Mouse (Mus musculus) heart, postnatal 4 days (tissue): ENCODE measurements at regions not wholly inside any gene's neighbourhood (a gene's known extent, or its start where the extent isn't known, plus 50 kb on each side); places are given as distances from the start of the nearest gene placed in this dataset.

Experiments used
- DNase-seq: peaks from one replicate; pipeline ENCODE4 v3.0.0; 2021

- no peak for DNase-seq
Observed at GRCm38 (mm10) chr13:28793166-28793935, 160.2 kb downstream of the Sox4 start.

GRCm38 (mm10) chr13:28792461-28793165 is 160.9 kb downstream of the Sox4 start:
- DNase-seq: no peak

GRCm38 (mm10) chr13:28790381-28790780 is 163.1 kb downstream of the Sox4 start:
- DNase-seq: no peak

GRCm38 (mm10) chr13:28787331-28787643 is 166.2 kb downstream of the Sox4 start:
- no peak for DNase-seq

GRCm38 (mm10) chr13:28786629-28787330 is 166.7 kb downstream of the Sox4 start:
- no peak for DNase-seq

- no peak for DNase-seq
Observed at GRCm38 (mm10) chr13:28782497-28783246, 170.8 kb downstream of the Sox4 start.

- no peak for DNase-seq
Observed at GRCm38 (mm10) chr13:28782081-28782480, 171.4 kb downstream of the Sox4 start.

- no peak for DNase-seq
Observed at GRCm38 (mm10) chr13:28781660-28782059, 171.9 kb downstream of the Sox4 start.

- DNase-seq: no peak
Observed at GRCm38 (mm10) chr13:28780462-28780861, 173.1 kb downstream of the Sox4 start.

- DNase-seq: no peak
Observed at GRCm38 (mm10) chr13:28775142-28775815, 178.2 kb downstream of the Sox4 start.

- DNase-seq: no peak
Observed at GRCm38 (mm10) chr13:28774649-28775048, 178.9 kb downstream of the Sox4 start.

- no peak for DNase-seq
Observed at GRCm38 (mm10) chr13:28773466-28773865, 180.0 kb downstream of the Sox4 start.

- DNase-seq: peak; percentile 31
Observed at GRCm38 (mm10) chr13:28770531-28770930, 183.0 kb downstream of the Sox4 start.

- DNase-seq: no peak
Observed at GRCm38 (mm10) chr13:28770018-28770417, 183.5 kb downstream of the Sox4 start.

GRCm38 (mm10) chr13:28768717-28769426 is 184.6 kb downstream of the Sox4 start:
- peak; percentile 25 for DNase-seq

GRCm38 (mm10) chr13:28762555-28762954 is 191.0 kb downstream of the Sox4 start:
- DNase-seq: no peak

GRCm38 (mm10) chr13:28759026-28759425 is 194.5 kb downstream of the Sox4 start:
- no peak for DNase-seq

GRCm38 (mm10) chr13:28757846-28758522 is 195.5 kb downstream of the Sox4 start:
- DNase-seq: peak; percentile 86

GRCm38 (mm10) chr13:28756915-28757765 is 196.4 kb downstream of the Sox4 start:
- peak; percentile 17 for DNase-seq

- DNase-seq: no peak
Observed at GRCm38 (mm10) chr13:28754207-28754606, 199.3 kb downstream of the Sox4 start.
